ENCODE assay signal across 22 mouse cellular contexts in the genomic region with DNA sequence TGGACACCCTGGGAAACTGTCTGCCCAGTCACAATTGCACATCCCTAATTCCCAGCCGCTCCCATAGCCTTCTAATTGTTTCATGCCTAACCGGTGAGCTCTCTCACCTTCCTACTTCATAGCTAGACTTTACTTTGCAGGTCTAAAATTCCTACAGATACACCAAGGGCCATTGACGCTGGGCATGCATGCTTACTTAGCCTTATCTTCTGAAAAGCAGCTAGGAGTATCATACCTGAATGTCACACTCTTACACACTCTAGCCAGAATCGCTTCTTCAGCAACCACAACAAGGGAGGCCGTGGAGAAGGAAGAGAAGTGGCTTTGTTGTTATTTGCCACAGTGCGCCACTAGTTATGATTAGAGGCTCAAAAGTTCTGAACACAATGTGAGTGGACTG. TPM values are rescaled to one million over a fixed set of nuclear protein-coding genes. Genes with fewer than 3 reads are reported as not detected.
DNase-seq lines count a peak whose midpoint lies in the region; TF ChIP-seq lines count a peak whose summit lies in the region.
"Had no signal": no experiment of that assay in that cellular context is flagged by ENCODE, and none has a peak within 500 bp of the region (broad histone marks: within the 10 kb centered on the region; RNA-seq: fewer than 3 reads in every experiment).

No protein-coding gene starts in this region.

- no peak overlapping the region for H3K4me3 ChIP-seq in left cerebral cortex, adult 2 months
- no peak overlapping the region for H3K4me3 ChIP-seq in lung, adult 2 months (replicated peaks; ENCODE audit: extremely low read depth, low read depth, low read length)
- H3K4me3 ChIP-seq: embryonic facial prominence, embryonic 13.5 days; embryonic facial prominence, embryonic 15.5 days; erythroblast, embryonic 14.5 days; forebrain, embryonic 10.5 days; forebrain, embryonic 12.5 days had no signal

- TF ChIP-seq POLR2A in lung, adult 2 months (IDR thresholded peaks at IDR 0.05; ENCODE audit: borderline replicate concordance, extremely low read depth, low read depth, low read length) = no peak

- intact Hi-C loops in left cerebral cortex, adult 2 months (cut with DNase I) = loop anchor here (2.0 kb wide), 1 partner anchor 41 kb away; no protein-coding TSS in a partner anchor
- intact Hi-C loops in left cerebral cortex, postnatal 10 days (cut with DNase I) = no loop called here

- TF ChIP-seq CTCF in left cerebral cortex, adult 2 months (IDR thresholded peaks at IDR 0.05) = no peak
- TF ChIP-seq CTCF in lung, adult 2 months (IDR thresholded peaks at IDR 0.05; ENCODE audit: insufficient read depth, low read length) = no peak

- WGBS in lung, adult 2 months = 77% methylated on average over 6 of the region's 6 CpGs

- peak overlapping the region; percentile 22 for H3K27ac ChIP-seq in left cerebral cortex, adult 2 months
- H3K27ac ChIP-seq: embryonic facial prominence, embryonic 13.5 days; embryonic facial prominence, embryonic 15.5 days; forebrain, embryonic 10.5 days; forebrain, embryonic 12.5 days had no signal

- no peaks in the 10 kb centered on the region for H3K4me1 ChIP-seq in lung, adult 2 months (ENCODE audit: control insufficient read depth, insufficient read depth, low read length)
- H3K4me1 ChIP-seq: forebrain, embryonic 10.5 days; forebrain, embryonic 12.5 days had no signal

- DNase-seq in left cerebral cortex, adult 2 months (ENCODE audit: extremely low spot score in 1 of 2, low spot score in 2 of 2) = no peak
- DNase-seq in left cerebral cortex, postnatal 10 days (ENCODE audit: extremely low spot score in 1 of 2, low spot score in 2 of 2) = no peak
- DNase-seq in lung, postnatal 10 days = peak; percentile 5
- no peak for DNase-seq in lung, adult 2 months
- DNase-seq in lung, postnatal 36 days = peak; percentile 31
- no peak for DNase-seq in layer of hippocampus, postnatal 14 days (ENCODE audit: low spot score in 2 of 2)
- DNase-seq: adrenal gland, adult 2 months; adrenal gland, postnatal 10 days; adrenal gland, postnatal 25 days; cerebellum, adult 11 months; cerebellum, adult 18-20 months; cerebellum, adult 8-10 months; cerebellum, adult 9-11 months; cerebellum, postnatal 14 days; cerebellum, postnatal 36 days; embryo, embryonic 11 days had no signal

RNA-seq across cellular contexts. Expression of gene Pdzrn3, which starts 18.2 kb away (rescaled TPM):
- 10 to 100 TPM; 47.9 to 50.8 TPM for total RNA-seq in left cerebral cortex, adult 2 months (2021)
- 10 to 100 TPM; 48.3 to 55.1 TPM for total RNA-seq in left cerebral cortex, postnatal 10 days (2021)
- 18.1 and 23.2 TPM in 2 replicates for polyA plus RNA-seq in lung, adult 2 months (2012; rRNA removed)
- 10 to 100 TPM; 10.5 to 10.7 TPM for total RNA-seq in layer of hippocampus, postnatal 14 days (2021)
- total RNA-seq: common myeloid progenitor, adult 5-6 weeks had no signal
- polyA plus RNA-seq: erythroblast, embryonic 14.5 days had no signal

Comparison
In these comparisons a context has a peak if more than half of its experiments do, and no peak if none do; other contexts are left out.
1. DNase-seq: peak in lung, postnatal 10 days (single experiment) and lung, postnatal 36 days (single experiment); none in left cerebral cortex, adult 2 months (0 of 2), left cerebral cortex, postnatal 10 days (0 of 2), lung, adult 2 months (single experiment) and layer of hippocampus, postnatal 14 days (0 of 2).
2. RNA of gene Pdzrn3, which starts 18.2 kb away (total RNA-seq): 48.3 to 55.1 TPM in left cerebral cortex, postnatal 10 days and 47.9 to 50.8 TPM in left cerebral cortex, adult 2 months; 10.5 to 10.7 TPM in layer of hippocampus, postnatal 14 days; every median in the first group is over 4 times any median in the second.